Mouse (Mus musculus): ENCODE data around the gene Gm20518.

Gm20518 gene

DNA sequence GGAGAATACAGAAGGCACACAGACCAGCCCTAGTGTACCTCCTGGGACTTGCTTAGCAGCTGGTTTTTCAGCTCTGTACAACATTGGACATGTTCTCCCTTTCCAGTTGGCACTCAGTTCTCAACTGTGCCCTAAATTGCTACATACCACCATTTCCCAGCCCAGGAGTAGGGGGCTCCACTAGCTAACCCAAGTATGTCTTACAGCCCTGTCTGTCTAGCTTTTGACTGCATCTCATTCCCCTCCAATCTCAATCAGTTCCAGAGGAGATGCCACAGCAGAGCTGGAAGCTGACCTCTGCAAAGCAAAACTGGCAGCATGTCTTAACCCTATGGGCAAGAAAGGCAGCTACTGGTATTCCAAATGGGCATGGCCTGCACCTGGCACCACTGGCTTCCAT, 4.6 kb upstream of the Gm20518 start:
- no peak for DNase-seq (ENCODE audit: low read depth)

DNA sequence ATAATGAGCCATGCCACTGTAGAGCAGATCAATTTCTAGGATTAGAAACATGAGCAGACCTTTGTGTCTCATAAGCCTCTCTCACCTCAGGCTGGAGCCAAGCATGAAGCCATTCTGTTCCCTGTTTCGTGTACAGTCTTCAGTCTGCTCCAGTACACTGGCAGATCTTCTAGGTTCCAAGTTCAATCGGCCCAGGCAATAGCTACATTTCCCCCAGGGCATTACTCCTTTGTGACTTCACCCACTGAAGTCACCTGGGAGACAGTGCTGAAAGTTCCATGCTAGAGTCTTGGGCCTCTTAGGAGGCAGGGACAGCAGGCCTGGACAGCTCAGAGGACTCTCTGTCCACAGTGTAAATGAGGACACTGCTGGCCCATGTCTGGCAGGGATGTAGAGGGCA, 2.5 kb upstream of the Gm20518 start, which contains the start of gene Tssk1:
Tssk1 (plus strand) TSS at position 301 of the 400 bp plus-strand sequence.
- no peak for DNase-seq (ENCODE audit: low read depth)

DNA sequence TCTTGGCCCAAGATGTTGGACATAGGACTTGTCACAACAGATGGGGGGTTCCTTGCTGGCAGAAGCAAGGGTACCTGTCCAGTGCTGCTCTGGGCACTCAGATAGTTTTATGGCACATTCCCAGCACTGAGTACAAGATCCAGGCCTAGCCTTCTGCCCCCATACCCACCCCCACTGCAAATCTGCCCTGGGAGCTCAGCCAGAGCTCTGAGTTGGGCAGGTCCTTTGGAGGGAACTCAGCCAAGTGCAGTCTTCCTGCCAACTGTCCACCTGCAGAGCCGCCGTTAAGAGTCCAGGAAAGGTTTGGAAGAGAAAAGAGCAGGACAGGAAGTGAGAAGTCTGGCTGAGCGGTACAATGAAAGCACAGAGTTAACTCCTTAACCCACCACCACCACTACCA, 1.1 kb upstream of the Gm20518 start:
- DNase-seq (ENCODE audit: low read depth) = no peak

DNA sequence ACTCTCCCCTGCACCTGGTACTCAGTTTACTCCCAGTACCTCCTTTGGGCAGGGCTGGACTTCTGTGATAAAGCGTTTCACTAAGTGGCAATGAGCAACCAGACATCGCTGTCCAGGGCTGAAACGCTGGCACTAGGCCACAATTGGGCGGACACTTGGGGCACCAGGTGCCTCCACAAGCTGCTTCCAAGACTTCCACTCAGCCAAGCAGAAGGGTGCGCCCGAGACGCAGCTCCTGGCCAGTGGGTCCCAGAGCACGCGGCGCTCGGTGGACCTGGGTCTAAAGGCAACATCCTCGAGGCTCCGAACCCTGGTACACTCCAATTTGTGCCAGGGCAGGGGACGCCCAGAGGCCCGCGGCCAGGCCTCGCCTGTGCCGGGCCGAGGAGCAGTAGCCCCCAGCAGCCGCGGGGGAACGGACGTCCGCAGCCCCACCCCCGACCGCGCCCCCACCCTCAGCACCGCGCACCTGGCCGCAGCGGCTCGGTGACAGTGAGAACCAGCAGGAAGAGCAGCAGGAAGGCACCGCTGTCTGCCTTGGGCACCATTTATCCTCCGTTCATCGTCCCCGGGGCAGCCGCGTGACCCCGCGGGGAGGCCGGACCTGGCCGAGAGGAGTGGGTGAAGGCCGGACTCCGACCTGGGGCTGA, 429 bp downstream of the Gm20518 start:
- DNase-seq (ENCODE audit: low read depth) = no peak

DNA sequence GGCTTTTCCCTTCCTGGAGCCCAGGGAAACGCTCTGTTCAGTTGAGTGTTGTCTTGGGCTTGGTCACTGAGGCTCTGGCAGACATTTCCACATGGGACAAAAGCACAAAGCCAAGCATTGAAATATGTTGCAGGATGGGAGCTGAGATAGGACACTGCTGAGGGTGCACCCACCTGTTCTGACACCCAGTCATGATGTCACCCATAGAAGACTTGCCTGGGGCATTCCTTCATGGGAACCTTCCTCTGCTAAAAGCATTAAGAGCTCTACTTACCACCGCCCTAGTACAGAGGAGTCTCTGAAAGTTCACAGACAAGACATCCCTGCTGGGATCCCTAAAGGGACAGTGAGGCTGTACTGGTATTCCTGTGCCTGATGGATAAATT, 1.1 kb downstream of the Gm20518 start:
- DNase-seq (ENCODE audit: low read depth) = no peak

DNA sequence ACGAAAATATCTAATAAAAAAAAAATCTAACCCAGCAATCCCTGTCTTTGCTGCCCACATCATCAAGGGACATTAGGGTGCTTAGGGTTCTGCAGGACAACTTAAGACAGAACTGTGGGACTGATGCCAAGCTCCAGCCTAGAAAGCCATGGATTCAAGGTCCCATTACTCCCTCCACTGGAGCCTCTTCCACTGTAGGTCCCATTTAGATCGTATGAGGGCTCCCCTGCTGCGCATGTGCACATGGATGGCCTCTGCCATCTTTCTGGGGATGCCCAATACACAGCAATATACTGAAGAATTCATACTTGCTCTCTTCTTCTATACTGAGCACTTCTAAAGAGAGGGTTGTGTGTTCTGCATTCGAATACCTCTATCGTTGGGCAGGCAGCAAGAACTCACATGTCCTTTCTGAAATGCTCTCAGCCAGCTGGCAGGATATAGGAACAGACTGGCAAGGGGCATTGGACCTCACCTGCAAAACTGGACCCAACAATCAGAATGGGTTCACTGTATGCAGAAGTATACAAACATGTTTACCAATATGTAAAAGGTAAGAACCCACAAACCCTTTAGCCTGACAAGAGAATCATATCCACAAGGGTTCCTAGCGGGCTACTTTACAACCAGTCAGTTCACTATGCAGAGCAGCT, 1.7 kb downstream of the Gm20518 start:
- DNase-seq (ENCODE audit: low read depth) = no peak

DNA sequence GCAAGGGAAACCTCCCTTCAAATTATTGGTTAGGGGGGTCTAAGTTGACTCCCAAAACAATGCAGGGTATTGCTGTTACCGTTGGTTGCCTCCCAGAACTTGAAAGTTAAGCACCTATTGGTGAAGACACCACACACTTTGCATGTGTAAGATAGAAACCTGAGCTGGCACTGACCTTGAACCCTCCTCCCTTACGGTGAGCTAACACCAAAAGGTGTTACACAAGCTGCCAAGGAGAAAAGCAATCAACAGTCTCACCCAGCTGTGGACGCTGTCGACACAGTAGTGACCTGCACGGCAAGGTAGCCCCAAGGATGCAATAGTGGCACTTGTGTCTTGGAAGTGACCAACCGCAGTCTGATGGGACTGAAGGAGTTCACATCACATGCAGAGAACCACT, 7.4 kb downstream of the Gm20518 start:
- no peak for DNase-seq (ENCODE audit: low read depth)

DNA sequence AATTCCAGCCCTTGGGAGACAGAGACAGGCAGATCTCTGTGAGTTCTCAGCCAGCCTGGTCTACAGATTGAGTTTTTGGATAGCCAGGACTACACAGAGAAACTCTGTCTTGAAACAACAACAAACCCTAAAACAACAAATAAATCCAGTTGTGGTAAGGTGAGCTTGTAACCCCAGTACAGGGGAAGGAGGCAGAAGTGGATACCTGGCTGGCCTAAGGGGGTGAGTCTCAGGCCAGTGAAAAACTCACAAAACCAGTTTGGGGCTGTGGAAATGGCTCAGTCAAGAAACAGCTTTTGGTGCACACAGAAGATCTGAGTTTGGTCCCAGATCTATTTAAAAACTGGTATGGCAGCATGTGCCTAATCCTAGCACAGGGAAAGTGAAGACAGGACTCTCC, 9.3 kb downstream of the Gm20518 start:
- no peak for DNase-seq (ENCODE audit: low read depth)

DNA sequence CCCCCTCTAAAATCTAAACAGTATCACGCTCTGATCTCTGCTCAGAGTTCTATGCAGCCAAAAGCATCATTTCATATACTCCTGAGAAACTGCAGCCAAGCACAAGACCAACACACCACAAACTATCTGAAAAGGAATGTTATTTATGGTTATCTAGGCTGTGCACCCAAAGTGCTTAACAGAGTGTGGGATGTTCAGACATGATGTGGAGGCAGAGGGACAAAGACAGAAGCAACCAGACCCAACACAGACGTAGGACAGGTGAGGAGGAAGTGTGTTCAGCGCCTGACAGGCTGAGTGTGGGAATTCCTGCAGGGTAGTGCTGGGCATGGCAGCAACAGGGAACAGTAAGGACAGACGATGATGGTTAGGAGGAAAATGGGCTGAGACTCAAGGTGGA, 11.9 kb downstream of the Gm20518 start:
- DNase-seq (ENCODE audit: low read depth) = no peak

DNA sequence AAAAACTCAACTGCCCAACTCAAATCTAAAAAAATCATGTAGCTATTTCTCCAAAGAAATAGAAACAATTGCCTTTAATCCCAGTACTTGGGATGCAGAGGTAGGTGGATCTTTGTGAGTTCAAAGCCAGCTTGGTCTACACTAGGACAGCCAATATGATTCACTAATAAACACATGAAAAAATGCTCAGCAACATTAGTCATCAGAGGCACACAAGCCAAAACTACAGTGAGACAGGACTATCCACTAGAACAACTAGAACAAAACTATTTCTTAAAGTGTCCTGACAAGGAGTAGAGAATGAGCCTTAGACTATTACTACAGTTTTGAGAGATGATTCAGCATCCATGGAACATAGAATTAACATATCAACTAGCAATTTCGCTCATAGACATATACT, 15.4 kb downstream of the Gm20518 start:
- DNase-seq (ENCODE audit: low read depth) = no peak

DNA sequence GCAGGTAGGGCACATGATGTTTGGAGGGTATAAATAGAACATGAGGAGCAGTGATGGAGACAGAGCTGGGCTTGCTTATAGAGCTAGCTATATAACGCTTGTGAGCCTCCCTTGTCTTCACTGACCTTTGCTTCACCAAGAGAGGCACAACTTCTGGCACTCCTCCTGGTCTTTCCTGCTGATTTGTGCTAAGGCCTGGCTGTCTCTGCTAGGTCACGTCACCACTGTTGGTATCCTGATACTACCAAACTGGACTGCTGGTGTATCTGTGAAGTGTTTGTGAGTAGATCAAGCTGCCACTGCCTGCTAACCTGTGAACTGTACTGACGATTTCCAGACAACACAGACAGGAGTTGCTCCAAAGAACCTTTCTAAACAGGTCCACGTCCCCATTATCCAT, 16.3 kb downstream of the Gm20518 start:
- no peak for DNase-seq (ENCODE audit: low read depth)

DNA sequence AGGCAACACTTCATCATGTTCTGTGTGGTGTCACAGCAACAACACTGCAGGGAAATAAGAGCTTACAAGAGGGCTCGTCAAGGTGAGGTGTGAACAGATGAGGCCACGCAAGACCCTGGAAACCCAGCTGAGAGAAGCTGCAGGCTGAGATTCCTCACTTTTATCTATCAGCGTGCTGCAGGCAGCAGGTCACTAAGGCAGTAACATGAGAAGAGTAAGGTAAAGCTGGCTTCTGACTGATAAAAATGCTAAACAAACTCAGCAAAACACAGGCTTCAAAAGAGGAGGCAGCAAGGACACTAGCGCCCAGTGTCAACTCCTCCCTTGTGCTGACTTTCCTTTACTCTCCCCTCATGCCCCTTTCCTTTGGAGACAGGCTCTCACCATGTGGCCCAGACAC, 18.5 kb downstream of the Gm20518 start:
- DNase-seq (ENCODE audit: low read depth) = no peak

DNA sequence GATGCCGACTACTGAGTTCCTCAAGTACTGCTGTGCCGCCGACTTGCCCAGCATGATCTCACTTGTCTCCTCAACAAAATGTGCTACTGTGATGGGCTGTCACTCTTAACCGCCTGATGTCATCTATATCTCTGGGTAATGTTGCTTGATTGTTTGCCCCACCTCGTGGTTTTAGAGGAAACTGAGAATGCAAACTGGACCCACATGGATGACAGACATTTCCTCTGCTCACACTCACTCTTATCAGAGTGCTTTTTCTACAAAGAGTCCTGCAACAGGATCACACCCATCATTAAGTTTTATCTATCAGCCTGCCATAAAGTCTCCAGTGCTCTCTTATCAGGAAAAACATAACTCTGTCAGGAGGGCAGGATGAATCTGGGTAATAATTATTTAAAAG, 20.2 kb downstream of the Gm20518 start:
- peak; percentile 65 for DNase-seq (ENCODE audit: low read depth)

DNA sequence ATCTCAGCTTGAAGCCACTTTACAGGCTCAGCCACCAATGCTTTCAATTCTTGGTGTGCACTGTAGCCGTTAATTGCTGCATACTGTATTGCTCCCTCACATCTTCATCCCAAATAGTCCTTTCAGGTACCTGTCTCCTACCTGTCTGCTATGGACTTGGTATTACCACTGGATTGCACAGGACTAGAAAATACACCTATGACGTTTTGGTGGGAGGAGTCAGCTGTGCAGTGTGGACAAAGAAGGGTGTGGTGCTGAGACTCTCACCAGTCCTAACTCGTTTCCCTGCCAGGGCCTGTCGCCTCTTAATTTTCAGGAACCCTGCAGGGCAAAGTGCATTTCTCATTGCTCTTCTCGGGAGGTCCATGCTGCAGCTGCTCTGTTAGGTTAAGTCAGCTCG, 25.7 kb downstream of the Gm20518 start:
- no peak for DNase-seq (ENCODE audit: low read depth)

DNA sequence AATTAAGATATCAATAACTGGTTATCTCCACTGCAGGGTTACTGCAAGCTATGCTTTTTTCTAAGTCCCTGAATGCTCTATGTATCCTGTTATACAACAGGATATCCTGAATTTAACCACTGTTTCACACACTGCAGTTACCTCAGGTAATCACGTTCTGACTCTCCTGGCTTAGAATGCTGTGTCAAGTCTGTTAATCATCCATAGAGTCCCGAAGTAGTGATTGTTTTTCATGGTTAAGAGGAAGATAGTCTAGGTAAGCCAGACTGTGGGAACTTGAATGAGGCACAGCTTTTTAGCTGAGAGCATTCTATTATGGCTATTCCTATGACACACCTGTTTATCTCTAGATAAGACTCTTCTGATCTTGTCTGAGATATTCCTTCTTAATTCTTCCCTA, 26.2 kb downstream of the Gm20518 start:
- DNase-seq (ENCODE audit: low read depth) = no peak

DNA sequence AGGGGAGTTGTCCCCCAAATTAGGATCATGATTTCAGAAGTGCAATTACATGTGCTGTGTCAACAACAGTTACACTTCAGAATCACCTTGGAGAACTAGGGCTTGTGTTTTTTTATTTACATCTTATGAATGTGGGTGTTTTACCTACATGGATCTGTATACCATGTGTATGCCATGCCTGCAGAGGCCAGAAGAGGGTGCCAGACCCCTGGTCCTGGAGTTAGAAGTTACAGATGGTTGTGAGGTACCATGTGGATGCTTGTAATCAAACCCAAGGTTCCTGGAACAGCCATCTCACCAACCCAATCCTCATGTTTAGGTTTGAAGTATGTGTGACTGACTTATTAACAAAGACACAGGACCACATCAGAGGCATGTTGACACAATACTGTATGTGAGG, 32.9 kb downstream of the Gm20518 start:
- peak; percentile 38 for DNase-seq (ENCODE audit: low read depth)

DNA sequence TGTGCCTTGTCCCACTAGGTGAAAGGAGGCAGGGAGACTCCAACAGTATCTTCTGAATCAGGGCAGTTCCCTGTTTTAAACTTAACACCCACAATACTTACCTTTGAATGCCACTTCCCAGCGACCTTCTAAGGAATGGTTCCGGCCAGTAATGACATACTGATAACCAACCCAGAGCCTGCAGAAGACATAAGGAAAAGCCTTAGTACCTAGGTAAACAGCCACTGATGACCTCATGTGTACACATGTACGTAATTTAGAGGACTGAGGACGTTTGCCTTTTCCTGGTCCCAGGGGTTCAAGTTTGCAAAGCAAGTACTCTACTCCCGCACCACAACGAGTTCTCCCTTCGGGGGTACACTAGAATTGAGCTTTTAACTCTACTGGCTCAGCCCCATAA, 34.3 kb downstream of the Gm20518 start:
- no peak for DNase-seq (ENCODE audit: low read depth)

DNA sequence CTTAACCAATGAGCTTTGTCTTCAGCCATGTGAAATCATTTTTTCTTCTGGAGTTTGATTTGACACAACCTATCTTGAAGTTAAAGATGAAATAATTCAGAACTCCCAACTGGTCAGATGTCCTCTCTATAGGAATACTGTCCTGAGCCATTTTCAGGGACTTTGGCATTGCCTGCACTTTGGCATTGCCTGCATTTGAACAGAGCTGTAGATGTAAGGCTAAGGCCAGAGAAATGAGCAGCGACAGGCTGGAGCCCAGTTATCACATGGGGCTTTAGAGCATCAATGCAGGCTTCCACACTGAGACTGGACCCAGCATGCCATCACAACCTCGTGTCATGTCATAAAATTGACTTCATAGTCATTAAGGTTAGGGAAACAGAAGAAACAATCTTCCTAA, 38.2 kb downstream of the Gm20518 start:
- DNase-seq (ENCODE audit: low read depth) = no peak

DNA sequence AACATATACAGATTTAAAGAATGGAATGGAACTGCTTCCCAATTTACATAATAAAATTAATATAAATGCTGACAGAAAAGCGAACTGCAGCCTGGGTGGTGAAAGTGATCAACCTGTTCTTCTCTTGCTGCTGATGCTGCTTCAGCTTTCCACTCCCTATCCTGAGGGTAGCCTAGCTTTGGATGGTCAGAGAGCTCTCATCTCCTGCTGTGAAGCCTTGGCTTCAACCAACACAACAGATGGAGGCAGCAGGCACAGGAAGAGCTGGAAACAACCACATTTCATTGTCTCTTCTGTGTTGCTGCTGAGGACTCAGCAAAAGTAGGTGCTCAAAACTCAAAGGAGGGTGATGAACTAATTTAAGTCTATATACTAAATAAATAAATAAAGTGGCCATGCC, 39.6 kb downstream of the Gm20518 start:
- no peak for DNase-seq (ENCODE audit: low read depth)

DNA sequence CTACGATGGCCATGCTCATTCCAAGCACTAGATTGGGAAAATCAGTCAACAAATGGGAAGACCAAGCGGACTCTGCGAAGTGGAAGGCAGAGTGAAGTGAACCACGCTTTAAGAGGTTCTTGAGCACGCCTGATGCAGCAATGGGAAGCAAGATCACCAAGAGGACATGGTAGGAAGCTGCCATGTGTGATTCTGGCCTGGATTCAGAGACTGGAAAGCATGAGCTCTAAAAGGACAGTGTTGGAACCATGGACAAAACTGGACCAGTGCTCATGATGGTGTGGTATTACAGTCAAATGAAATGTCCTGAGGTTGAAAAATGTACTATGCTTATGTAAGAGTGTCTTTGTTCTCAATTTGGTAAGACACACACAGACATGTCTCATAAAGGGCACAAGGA, 40.1 kb downstream of the Gm20518 start:
- no peak for DNase-seq (ENCODE audit: low read depth)

DNA sequence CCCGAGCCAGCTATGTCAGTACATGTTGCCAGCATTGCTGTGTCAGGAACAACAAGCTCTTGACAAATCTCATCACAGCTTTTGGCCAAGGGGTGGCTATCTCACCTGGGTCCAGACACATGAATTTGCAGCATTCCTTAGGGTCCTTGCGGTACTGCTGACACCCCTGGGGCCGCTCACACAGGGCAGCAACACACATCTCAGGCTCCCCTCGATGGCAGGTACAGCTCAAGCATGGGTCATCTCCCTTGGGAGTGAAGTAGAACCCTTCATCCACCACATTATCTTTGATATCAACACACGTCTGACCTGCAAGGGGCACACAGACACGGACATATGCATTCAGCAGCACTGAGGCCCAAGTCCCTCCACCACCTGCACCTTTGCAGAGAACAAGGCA, 42.0 kb downstream of the Gm20518 start:
- DNase-seq (ENCODE audit: low read depth) = no peak

DNA sequence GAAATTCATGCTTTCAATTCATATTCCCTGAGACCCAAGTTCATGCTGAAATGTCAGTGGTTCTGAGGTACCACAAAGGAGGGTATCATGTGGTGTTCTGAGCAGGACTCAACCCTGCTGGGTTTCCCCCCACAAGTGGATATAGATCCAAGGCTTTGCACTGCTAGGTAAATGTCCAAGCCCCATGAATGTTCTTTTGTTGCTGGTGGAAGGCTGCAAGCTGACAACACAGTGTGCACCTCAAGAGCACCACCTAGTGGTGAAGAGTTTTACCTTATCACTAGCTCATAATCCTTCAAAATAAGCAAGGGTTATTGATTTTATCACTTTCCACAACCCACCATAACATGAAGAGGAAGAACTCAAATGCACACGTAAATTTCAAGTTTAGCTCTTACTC, 42.5 kb downstream of the Gm20518 start:
- DNase-seq (ENCODE audit: low read depth) = peak; percentile 40

DNA sequence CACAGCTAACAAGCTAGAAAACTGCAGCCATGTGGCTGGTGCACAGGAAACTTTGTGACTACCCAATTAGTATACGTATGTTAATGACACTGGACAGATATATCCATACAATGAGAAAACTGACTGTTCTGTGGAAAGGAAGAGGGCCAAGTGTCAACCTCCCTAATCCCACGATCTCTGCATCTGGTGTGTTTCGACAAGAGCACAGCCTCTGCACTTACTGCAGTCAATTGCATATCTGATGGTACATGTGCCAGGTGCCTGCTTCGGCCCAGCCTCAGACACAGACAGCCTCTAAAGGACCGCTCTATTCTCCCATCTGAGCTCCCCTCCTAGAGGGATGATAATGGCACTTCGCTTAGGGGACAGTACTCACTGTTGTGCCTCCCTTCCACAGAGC, 43.0 kb downstream of the Gm20518 start:
- no peak for DNase-seq (ENCODE audit: low read depth)

DNA sequence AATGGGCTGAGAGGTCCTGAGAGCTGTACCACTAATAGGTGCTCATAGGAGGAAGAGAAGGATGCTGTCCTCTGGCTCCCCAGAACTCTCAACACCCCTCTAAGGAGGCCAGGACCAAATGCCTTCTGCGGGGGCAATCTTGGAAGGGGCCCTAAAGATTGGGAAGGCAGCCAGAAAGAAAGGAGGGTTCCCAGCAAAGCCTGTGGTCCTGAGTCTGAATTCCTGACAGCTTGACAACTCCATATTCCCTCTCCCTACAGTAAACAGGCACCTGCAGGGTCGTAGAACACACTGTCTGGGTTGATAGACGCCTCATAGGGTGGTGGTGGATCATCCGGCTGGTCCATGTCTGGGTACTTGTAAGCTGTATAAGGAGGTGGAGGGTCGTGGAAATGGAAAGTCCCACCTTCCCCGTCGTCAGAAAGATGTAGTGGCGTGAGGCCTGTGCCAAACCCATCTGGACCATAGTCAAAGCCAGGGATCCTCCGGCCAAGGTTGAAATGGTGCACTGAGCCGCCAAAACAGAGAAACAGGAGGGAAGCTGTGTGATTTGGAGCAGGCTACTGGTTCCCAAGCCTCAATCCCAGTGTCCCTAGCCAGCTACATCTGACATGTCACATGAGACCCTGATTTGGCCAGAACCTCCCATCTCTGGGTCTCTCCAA, 47.6 kb downstream of the Gm20518 start:
- DNase-seq (ENCODE audit: low read depth) = no peak
